Mouse (Mus musculus): ENCODE measurements around the gene Smpx. TPM values are rescaled to one million over a fixed set of nuclear protein-coding genes. Genes with fewer than 3 reads are reported as not detected.

The Smpx gene
- total RNA-seq, 2 experiments from 2014 or later = 577 to 589 TPM

Other genes with a start within 250 kb of the Smpx start
- gene Sms, start 206.6 kb upstream of the Smpx start, total RNA-seq (2021) = 10 to 100 TPM; 45.6 to 72.1 TPM
- under 1 TPM in 1 of 2 experiments, not detected in 1; 0.10 TPM for gene Yy2, start 129.9 kb upstream of the Smpx start, total RNA-seq (2021)
- 10 to 100 TPM; 17.0 to 18.4 TPM for gene Mbtps2, start 100.2 kb upstream of the Smpx start, total RNA-seq (2021)
- gene Klhl34, start 119.5 kb downstream of the Smpx start, total RNA-seq (2021) = 1 to 10 TPM; 2.6 to 2.7 TPM